Comparison of ENCODE assay signal across 8 mouse cellular contexts in the genomic region with DNA sequence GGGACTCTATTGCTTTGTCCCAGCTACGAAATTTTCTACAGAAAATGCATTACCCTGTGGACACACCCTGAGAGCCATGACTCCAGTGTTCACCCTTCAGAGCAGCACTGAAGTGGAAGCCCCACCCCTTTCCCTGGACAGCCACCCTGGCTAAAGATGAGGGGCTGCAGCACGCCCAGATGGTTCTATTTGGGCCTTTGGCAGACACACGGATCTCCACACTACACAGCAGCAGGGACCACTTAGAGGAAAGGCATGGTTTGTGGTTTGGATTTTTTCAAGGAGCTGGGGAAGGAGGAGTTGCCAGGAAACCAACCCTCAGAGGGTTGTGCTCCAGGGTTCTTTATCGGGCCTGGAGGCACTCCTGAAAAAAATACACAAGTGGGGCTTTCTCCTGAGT.
A peak's percentile ranks its signal among the peaks of the same experiment; 100 is the strongest.
DNase-seq lines count a peak whose midpoint lies in the region; ATAC-seq and TF ChIP-seq lines count a peak whose summit lies in the region.

No protein-coding gene starts in this region.

- no peaks in the 10 kb centered on the region for H3K27me3 ChIP-seq in lung, embryonic 14.5 days (ENCODE audit: insufficient read depth, low read length)
- no peaks in the 10 kb centered on the region for H3K27me3 ChIP-seq in embryonic facial prominence, embryonic 15.5 days
- no peaks in the 10 kb centered on the region for H3K27me3 ChIP-seq in hindbrain, postnatal 0 days (ENCODE audit: insufficient read depth, low read length)

- TF ChIP-seq CTCF in lung, embryonic 14.5 days (IDR thresholded peaks at IDR 0.05; ENCODE audit: low read depth): no peak
- no peak for TF ChIP-seq CTCF in hindbrain, postnatal 0 days (IDR thresholded peaks at IDR 0.05; ENCODE audit: low read depth)

- peak; percentile 25; the same call in 1 of the 2 replicates for ATAC-seq in lung, embryonic 14.5 days (ENCODE audit: insufficient read depth)
- ATAC-seq in embryonic facial prominence, embryonic 15.5 days (ENCODE audit: insufficient number of reproducible peaks, low FRiP score, low TSS enrichment, low read depth): peak; percentile 79
- ATAC-seq in hindbrain, postnatal 0 days: peak; percentile 38
- no peak for ATAC-seq in frontal cortex, adult (ENCODE audit: low TSS enrichment)

- no peaks in the 10 kb centered on the region for H3K9me3 ChIP-seq in lung, embryonic 14.5 days (ENCODE audit: low read depth, low read length)
- no peaks in the 10 kb centered on the region for H3K9me3 ChIP-seq in embryonic facial prominence, embryonic 15.5 days (replicated peaks)
- H3K9me3 ChIP-seq in hindbrain, postnatal 0 days (ENCODE audit: low read length): no peaks in the 10 kb centered on the region

- peaks cover 46% of the 10 kb centered on the region for H3K4me1 ChIP-seq in lung, embryonic 14.5 days (ENCODE audit: insufficient read depth)
- H3K4me1 ChIP-seq in embryonic facial prominence, embryonic 15.5 days: peaks cover 72% of the 10 kb centered on the region
- peaks cover 40% of the 10 kb centered on the region for H3K4me1 ChIP-seq in hindbrain, postnatal 0 days (ENCODE audit: insufficient read depth, low read length)

- peaks cover 37% of the 10 kb centered on the region for H3K79me2 ChIP-seq in macrophage (ENCODE audit: inconsistent target)

- H3K9ac ChIP-seq in lung, embryonic 14.5 days: no peak overlapping the region
- no peak overlapping the region for H3K9ac ChIP-seq in embryonic facial prominence, embryonic 15.5 days
- no peak overlapping the region for H3K9ac ChIP-seq in hindbrain, postnatal 0 days (replicated peaks; ENCODE audit: low read length)

- no peaks in the 10 kb centered on the region for H3K36me3 ChIP-seq in lung, embryonic 14.5 days (ENCODE audit: insufficient read depth)
- H3K36me3 ChIP-seq in embryonic facial prominence, embryonic 15.5 days: no peaks in the 10 kb centered on the region
- H3K36me3 ChIP-seq in hindbrain, postnatal 0 days (ENCODE audit: insufficient read depth, low read length): no peaks in the 10 kb centered on the region; the same call in 1 of the 2 replicates
- no peaks in the 10 kb centered on the region for H3K36me3 ChIP-seq in macrophage (ENCODE audit: inconsistent target)

- peak overlapping the region; percentile 98 for H3K27ac ChIP-seq in lung, embryonic 14.5 days (ENCODE audit: low read depth)
- H3K27ac ChIP-seq in embryonic facial prominence, embryonic 15.5 days (replicated peaks): peak overlapping the region; percentile 97
- no peak overlapping the region for H3K27ac ChIP-seq in hindbrain, postnatal 0 days
- H3K27ac ChIP-seq in macrophage: peak overlapping the region; percentile 95

- DNase-seq in lung, embryonic 14.5 days: peak; percentile 56
- DNase-seq in lung, postnatal 14 days: no peak
- peak; percentile 42 for DNase-seq in hindbrain, postnatal 0 days (ENCODE audit: low spot score)
- no peak for DNase-seq in adrenal gland, postnatal 4 days (ENCODE audit: low spot score in 2 of 2)
- no peak for DNase-seq in B cell, adult 2 months

- H3K4me2 ChIP-seq in lung, embryonic 14.5 days: peak overlapping the region; percentile 13
- H3K4me2 ChIP-seq in embryonic facial prominence, embryonic 15.5 days (replicated peaks): peak overlapping the region; percentile 26
- H3K4me2 ChIP-seq in hindbrain, postnatal 0 days (ENCODE audit: low read depth, low read length): no peak overlapping the region

- 20% methylated on average over 4 of the region's 4 CpGs for WGBS in lung, embryonic 14.5 days
- 14% methylated on average over 4 of the region's 4 CpGs for WGBS in embryonic facial prominence, embryonic 15.5 days
- WGBS in hindbrain, postnatal 0 days: 19% methylated on average over 4 of the region's 4 CpGs
- 31% methylated on average over 4 of the region's 4 CpGs for WGBS in macrophage (ENCODE audit: missing documents)

- H3K4me3 ChIP-seq in lung, embryonic 14.5 days (ENCODE audit: low read depth, low read length): no peak overlapping the region
- no peak overlapping the region for H3K4me3 ChIP-seq in embryonic facial prominence, embryonic 15.5 days (replicated peaks)
- no peak overlapping the region for H3K4me3 ChIP-seq in hindbrain, postnatal 0 days (ENCODE audit: low read length)
- no peak overlapping the region for H3K4me3 ChIP-seq in macrophage (ENCODE audit: inconsistent target)

Comparison
In these comparisons a context has a peak if more than half of its experiments do, and no peak if none do; other contexts are left out.
1. DNase-seq: peak in lung, embryonic 14.5 days (single experiment) and hindbrain, postnatal 0 days (single experiment); none in lung, postnatal 14 days (single experiment), adrenal gland, postnatal 4 days (0 of 2) and B cell, adult 2 months (0 of 2).